Mouse (Mus musculus): ENCODE measurements around the gene Gjb3.

- no peak for TF ChIP-seq CTCF (IDR thresholded peaks at IDR 0.05; ENCODE audit: extremely low read depth, insufficient read depth, insufficient read length, insufficient replicate concordance)
- no peak for TF ChIP-seq POLR2A (IDR thresholded peaks at IDR 0.05; ENCODE audit: low read depth, low read length)
These were observed 31.9 kb upstream of the Gjb3 start for GRCm38 (mm10) chr4:127362520-127362919.

Measured in spleen, adult 2 months (tissue).